Mouse (Mus musculus): ENCODE measurements around the gene Bola2.

GRCm38 (mm10) chr7:126693781-126694180, 1.4 kb upstream of the Bola2 start:
- TF ChIP-seq CTCF (IDR thresholded peaks at IDR 0.05; ENCODE audit: control insufficient read depth, insufficient read depth, low read length): no peak
- TF ChIP-seq POLR2A (IDR thresholded peaks at IDR 0.05; ENCODE audit: borderline replicate concordance, control insufficient read depth, low read depth, low read length): no peak

Data from bone marrow, adult 2 months (tissue).